Comparison of ENCODE assay signal across 23 mouse cellular contexts in genomic region chr6:33193823-33194222, GRCm38 (mm10). TPM values are rescaled to one million over a fixed set of nuclear protein-coding genes. Genes with fewer than 3 reads are reported as not detected.
DNase-seq lines count a peak whose midpoint lies in the region; ATAC-seq and TF ChIP-seq lines count a peak whose summit lies in the region.
"Had no signal": no experiment of that assay in that cellular context is flagged by ENCODE, and none has a peak within 500 bp of the region (broad histone marks: within the 10 kb centered on the region; RNA-seq: fewer than 3 reads in every experiment).

No protein-coding gene starts in this region.

- H3K9ac ChIP-seq in midbrain, embryonic 11.5 days (ENCODE audit: low read length) = no peak overlapping the region
- no peak overlapping the region for H3K9ac ChIP-seq in midbrain, postnatal 0 days (replicated peaks; ENCODE audit: low read length, poor library complexity, severe bottlenecking)
- H3K9ac ChIP-seq in liver, embryonic 14.5 days (replicated peaks) = no peak overlapping the region
- H3K9ac ChIP-seq: embryonic facial prominence, embryonic 13.5 days; hindbrain, embryonic 12.5 days had no signal

- no peaks in the 10 kb centered on the region for H3K36me3 ChIP-seq in midbrain, embryonic 11.5 days (ENCODE audit: control insufficient read depth, insufficient read depth, low read length)
- H3K36me3 ChIP-seq in midbrain, postnatal 0 days (ENCODE audit: insufficient read depth, low read length) = no peaks in the 10 kb centered on the region
- no peaks in the 10 kb centered on the region for H3K36me3 ChIP-seq in liver, embryonic 14.5 days (replicated peaks; ENCODE audit: control insufficient read depth, insufficient read depth, low read depth)
- H3K36me3 ChIP-seq: embryonic facial prominence, embryonic 13.5 days; hindbrain, embryonic 12.5 days; limb, embryonic 10.5 days had no signal

- DNase-seq in midbrain, embryonic 11.5 days (ENCODE audit: low spot score, missing footprints) = peak; percentile 12
- no peak for DNase-seq in midbrain, postnatal 0 days (ENCODE audit: low spot score)
- DNase-seq in liver, embryonic 14.5 days (ENCODE audit: low read depth in 3 of 3, low spot score in 3 of 3) = peak; percentile 16 to 29 (median 20)
- no peak for DNase-seq in layer of hippocampus, adult 11-12 months (ENCODE audit: low spot score)
- DNase-seq in retina, postnatal 1 day = no peak
- DNase-seq: adrenal gland, adult 8-10 months; cerebellum, adult 2 months; cerebellum, postnatal 25 days; embryo, embryonic 11 days; gastrocnemius, postnatal 25 days; heart, adult 2 months; kidney, adult 18-20 months; kidney, postnatal 4 days; lung, postnatal 10 days; thymus, postnatal 25 days had no signal

- H3K4me1 ChIP-seq in midbrain, embryonic 11.5 days (ENCODE audit: control insufficient read depth, insufficient read depth, low read length) = no peaks in the 10 kb centered on the region
- no peaks in the 10 kb centered on the region for H3K4me1 ChIP-seq in midbrain, postnatal 0 days (ENCODE audit: insufficient read depth, low read length)
- H3K4me1 ChIP-seq in liver, embryonic 14.5 days (replicated peaks; ENCODE audit: control insufficient read depth in 2 of 2, insufficient read depth in 2 of 2, low read length in 1 of 2) = peaks cover 0 to 3% of the 10 kb centered on the region in 2 experiments; a peak in 1 of 4 replicates
- H3K4me1 ChIP-seq: limb, embryonic 10.5 days had no signal

- TF ChIP-seq EP300 in liver, embryonic 14.5 days (IDR thresholded peaks at IDR 0.05; ENCODE audit: low read depth) = no peak

- no peak overlapping the region for H3K27ac ChIP-seq in midbrain, embryonic 11.5 days (ENCODE audit: low read depth, low read length)
- H3K27ac ChIP-seq in midbrain, postnatal 0 days (ENCODE audit: low read depth, low read length) = no peak overlapping the region
- H3K27ac ChIP-seq in liver, embryonic 14.5 days = no peak overlapping the region
- H3K27ac ChIP-seq: embryonic facial prominence, embryonic 13.5 days; heart, adult 2 months; hindbrain, embryonic 12.5 days; limb, embryonic 10.5 days had no signal

- ATAC-seq in midbrain, embryonic 11.5 days (ENCODE audit: low FRiP score) = no peak
- ATAC-seq in midbrain, postnatal 0 days (ENCODE audit: low FRiP score) = no peak
- peak; percentile 95 for ATAC-seq in erythroid progenitor cell, adult 5-6 weeks (replicated peaks; ENCODE audit: low FRiP score, poor library complexity, severe bottlenecking)
- ATAC-seq in liver, embryonic 14.5 days (ENCODE audit: insufficient read depth) = peak; percentile 88
- ATAC-seq in CD4-positive, CD25-positive, alpha-beta regulatory T cell, adult 4 months = no peak
- ATAC-seq: activated CD4-positive, CD25-positive, alpha-beta regulatory T cell, adult 4 months; forebrain, embryonic 16.5 days; midbrain, embryonic 16.5 days had no signal

- no peak for TF ChIP-seq CTCF in midbrain, postnatal 0 days (IDR thresholded peaks at IDR 0.05)
- peak; percentile 23; the same call in 1 of the 2 replicates for TF ChIP-seq CTCF in liver, embryonic 14.5 days (IDR thresholded peaks at IDR 0.05; ENCODE audit: low read depth)

- no peak overlapping the region for H3K4me2 ChIP-seq in midbrain, embryonic 11.5 days
- H3K4me2 ChIP-seq in midbrain, postnatal 0 days (ENCODE audit: low read depth, low read length, poor library complexity, severe bottlenecking) = no peak overlapping the region
- H3K4me2 ChIP-seq in liver, embryonic 14.5 days (ENCODE audit: low read depth) = no peak overlapping the region
- H3K4me2 ChIP-seq: embryonic facial prominence, embryonic 13.5 days; hindbrain, embryonic 12.5 days had no signal

- WGBS in midbrain, embryonic 11.5 days = 83% methylated on average over 3 of the region's 3 CpGs
- WGBS in midbrain, postnatal 0 days = 82% methylated on average over 3 of the region's 3 CpGs
- 34% methylated on average over 3 of the region's 3 CpGs for WGBS in liver, embryonic 14.5 days (ENCODE audit: insufficient replicate concordance)

- H3K9me3 ChIP-seq in midbrain, embryonic 11.5 days (ENCODE audit: control insufficient read depth, low read length) = no peaks in the 10 kb centered on the region
- no peaks in the 10 kb centered on the region for H3K9me3 ChIP-seq in midbrain, postnatal 0 days (ENCODE audit: low read length)
- no peaks in the 10 kb centered on the region for H3K9me3 ChIP-seq in liver, embryonic 14.5 days (ENCODE audit: control insufficient read depth, low read length)
- H3K9me3 ChIP-seq: embryonic facial prominence, embryonic 13.5 days; hindbrain, embryonic 12.5 days; limb, embryonic 10.5 days had no signal

- H3K4me3 ChIP-seq in midbrain, embryonic 11.5 days (ENCODE audit: low read depth, low read length) = no peak overlapping the region
- H3K4me3 ChIP-seq in midbrain, postnatal 0 days (ENCODE audit: low read depth, low read length) = no peak overlapping the region
- no peak overlapping the region for H3K4me3 ChIP-seq in liver, embryonic 14.5 days (ENCODE audit: insufficient read depth in 1 of 2, low read depth in 2 of 2, low read length in 2 of 2)
- H3K4me3 ChIP-seq: embryonic facial prominence, embryonic 13.5 days; heart, adult 2 months; hindbrain, embryonic 12.5 days; limb, embryonic 10.5 days had no signal

- no peaks in the 10 kb centered on the region for H3K27me3 ChIP-seq in midbrain, embryonic 11.5 days (ENCODE audit: control insufficient read depth, insufficient read depth, low read length)
- H3K27me3 ChIP-seq in midbrain, postnatal 0 days (ENCODE audit: insufficient read depth, low read length) = no peaks in the 10 kb centered on the region
- H3K27me3 ChIP-seq in liver, embryonic 14.5 days (ENCODE audit: control insufficient read depth, insufficient read depth, low read length) = no peaks in the 10 kb centered on the region; the same call in 1 of the 2 replicates
- H3K27me3 ChIP-seq: embryonic facial prominence, embryonic 13.5 days; hindbrain, embryonic 12.5 days had no signal

RNA-seq across cellular contexts. Expression of gene Exoc4, which starts 55.1 kb away (rescaled TPM):
- 28.7 and 33.2 TPM in 2 replicates for polyA plus RNA-seq in midbrain, embryonic 11.5 days (2014; fragmentation: Nextera tagmentation; extraction: Ambion mirVana)
- total RNA-seq in midbrain, postnatal 0 days (2014; rRNA removed) = 69.8 and 72.5 TPM in 2 replicates
- 26.6 and 29.5 TPM in 2 replicates for polyA plus RNA-seq in midbrain, postnatal 0 days (2015; fragmentation: Nextera tagmentation; extraction: Ambion mirVana)
- total RNA-seq in erythroid progenitor cell, adult 5-6 weeks (2015; ENCODE audit: low replicate concordance) = 46.9 and 67.4 TPM in 2 replicates
- total RNA-seq in erythroid progenitor cell, adult 5-6 weeks (2017; ENCODE audit: low replicate concordance) = 77.1 and 88.9 TPM in 2 replicates
- 3.8 and 4.9 TPM in 2 replicates for polyA plus RNA-seq in liver, embryonic 14.5 days (2012; rRNA removed)
- 6.7 and 7.0 TPM in 2 replicates for polyA plus RNA-seq in liver, embryonic 14.5 days (2014; fragmentation: Nextera tagmentation; extraction: Ambion mirVana)
- 10 to 100 TPM; 60.9 to 70.4 TPM for polyA plus RNA-seq in CD4-positive, CD25-positive, alpha-beta regulatory T cell, adult 4 months (2017; shearing (Covaris generic))

Comparison
In these comparisons a context has a peak if more than half of its experiments do, and no peak if none do; other contexts are left out.
1. DNase-seq: peak in midbrain, embryonic 11.5 days (single experiment) and liver, embryonic 14.5 days (3 of 3); none in midbrain, postnatal 0 days (single experiment), layer of hippocampus, adult 11-12 months (single experiment) and retina, postnatal 1 day (single experiment).
2. ATAC-seq: peak in erythroid progenitor cell, adult 5-6 weeks (single experiment) and liver, embryonic 14.5 days (single experiment); none in midbrain, embryonic 11.5 days (single experiment), midbrain, postnatal 0 days (single experiment) and CD4-positive, CD25-positive, alpha-beta regulatory T cell, adult 4 months (single experiment).